Mouse (Mus musculus): Measurements from ENCODE around the gene A4gnt.

DNA sequence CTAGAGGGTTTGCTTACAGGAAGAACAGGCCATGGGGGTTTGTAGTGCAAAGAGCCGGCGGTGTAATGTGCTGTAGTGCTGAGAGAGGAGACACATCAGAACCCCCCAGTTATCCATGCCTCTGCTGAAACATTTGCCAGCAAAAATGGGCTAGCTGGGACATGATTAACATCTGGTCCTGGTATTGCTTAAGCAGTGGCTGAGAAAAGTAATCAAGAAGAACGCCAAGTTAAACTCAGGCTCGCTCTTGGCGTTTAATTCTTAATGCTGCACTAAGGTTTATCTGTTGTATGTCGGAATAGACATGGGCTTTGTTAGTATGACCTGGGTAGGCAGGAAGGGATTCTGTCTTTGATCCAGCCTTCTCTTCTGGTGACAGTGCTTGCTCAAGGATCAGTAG lies 33.8 kb downstream of the A4gnt start:
- TF ChIP-seq CTCF (IDR thresholded peaks at IDR 0.05; ENCODE audit: control insufficient read depth, insufficient read depth, insufficient read length) = no peak
- TF ChIP-seq CEBPB (IDR thresholded peaks at IDR 0.05; ENCODE audit: low read depth) = no peak
- no peak for TF ChIP-seq MYOG (IDR thresholded peaks at IDR 0.05; ENCODE audit: control insufficient read depth, extremely low read depth, insufficient read length)
